Mouse (Mus musculus) olfactory bulb, adult 2 months (tissue): ENCODE results near the gene 1500015O10Rik. TPM values are rescaled to one million over a fixed set of nuclear protein-coding genes. Genes with fewer than 3 reads are reported as not detected.

Experiments
- H3K27ac ChIP-seq: fragments of 200-500 bp; 2 replicates; pipeline ENCODE4 v1.5.1; 2012; ENCODE audit warnings: low read depth, low read length; ENCODE audit not compliant: insufficient read depth
- H3K4me1 ChIP-seq: fragments of 200-500 bp; 2 replicates; pipeline ENCODE4 v1.6.1; 2012; ENCODE audit warnings: low read length; ENCODE audit not compliant: control insufficient read depth, insufficient read depth
- H3K4me3 ChIP-seq: fragments of 200-500 bp; 2 replicates; pipeline ENCODE4 v1.5.1; 2012; ENCODE audit warnings: mild to moderate bottlenecking, low read depth, low read length, moderate library complexity; ENCODE audit not compliant: insufficient read depth
- CTCF ChIP-seq: fragments of 200-500 bp; IDR thresholded peaks from 2 replicates; pipeline ENCODE4 v1.5.1; 2012; ENCODE audit warnings: low read depth, mild to moderate bottlenecking, low read length, moderate library complexity; ENCODE audit not compliant: insufficient read depth
- POLR2A ChIP-seq: fragments of 200-500 bp; IDR thresholded peaks from 2 replicates; pipeline ENCODE4 v1.6.1; 2012; ENCODE audit warnings: mild to moderate bottlenecking, low read depth, low read length, moderate library complexity; ENCODE audit not compliant: insufficient read depth
- WGBS: fragments of 180-500 bp; shearing (Covaris S2); methylation state at CpG from one replicate; pipeline ENCODE4 v1.1.7; 2018; 5-methylcytosine and 5-hydroxymethylcytosine counted together
- polyA plus RNA-seq: library from polyadenylated mRNA; stranded (reverse); fragments of >200 nt; gene quantifications from 2 replicates; pipeline ENCODE4 v1.2.4, GENCODE M21; 2012; ENCODE audit warnings: low replicate concordance; ENCODE audit not compliant: missing spikeins, insufficient read depth, insufficient read length

1500015O10Rik gene
- polyA plus RNA-seq, 1 experiment, result not detected

- H3K27ac ChIP-seq, result no peak overlapping the region
- H3K4me1 ChIP-seq, result no peaks in the 10 kb centered on the region; the same call in 1 of the 2 replicates
- H3K4me3 ChIP-seq, result no peak overlapping the region
- WGBS, result 83% methylated on average over 3 of the region's 3 CpGs
- TF ChIP-seq POLR2A (no peak), CTCF (no peak)
Measured at GRCm38 (mm10) chr1:43783186-43783585, 52.8 kb downstream of the 1500015O10Rik start.

DNA sequence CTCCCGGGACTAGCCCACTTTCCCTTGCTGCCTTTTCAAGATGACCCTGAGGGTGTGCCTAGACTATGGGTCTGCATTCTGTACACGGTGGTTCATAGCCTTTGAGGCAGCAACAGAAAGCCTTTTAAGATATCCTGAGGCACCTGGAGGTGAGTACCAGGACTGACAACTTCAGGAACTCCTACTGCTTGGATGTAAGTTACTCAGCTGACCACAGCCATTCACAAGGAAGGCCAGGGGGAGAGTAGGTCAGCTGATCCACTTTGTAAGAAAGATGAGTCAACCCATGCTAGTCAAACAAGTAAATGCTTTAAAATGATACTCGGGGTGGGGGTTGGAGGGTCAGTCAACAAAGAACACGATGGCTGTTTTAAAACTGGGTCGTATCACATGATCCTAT is 54.9 kb downstream of the 1500015O10Rik start:
- no peak for TF ChIP-seq POLR2A
- no peaks in the 10 kb centered on the region; the same call in 1 of the 2 replicates for H3K4me1 ChIP-seq
- 89% methylated on average over 5 of the region's 5 CpGs for WGBS
- H3K27ac ChIP-seq, result no peak overlapping the region
- no peak overlapping the region for H3K4me3 ChIP-seq

GRCm38 (mm10) chr1:43786711-43787110 is 56.3 kb downstream of the 1500015O10Rik start:
- WGBS, result 88% methylated on average over 5 of the region's 5 CpGs
- no peak overlapping the region for H3K4me3 ChIP-seq

DNA sequence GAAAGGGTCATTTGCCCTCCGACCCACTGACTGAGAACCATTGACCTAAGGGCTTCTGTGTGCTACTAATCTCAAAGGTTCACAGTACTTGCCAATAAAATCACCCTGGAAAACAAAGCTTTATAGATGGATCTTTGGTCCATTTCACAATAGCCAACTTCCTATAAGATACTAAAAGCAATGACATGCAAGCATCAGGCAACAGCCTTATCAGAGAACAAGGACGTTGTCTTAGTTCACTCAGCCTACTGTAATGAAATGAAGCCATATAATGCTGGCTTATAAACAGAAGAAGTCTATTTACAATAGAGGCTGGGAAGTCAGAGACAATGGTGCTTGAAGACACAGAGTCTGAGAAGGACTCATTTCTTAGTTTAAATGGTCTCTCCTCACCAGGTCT is 59.4 kb downstream of the 1500015O10Rik start:
- WGBS, result 85% methylated on average over 2 of the region's 2 CpGs
- Histone ChIP-seq H3K4me3 (no peak overlapping the region), H3K4me1 (no peaks in the 10 kb centered on the region), H3K27ac (no peak overlapping the region)
- TF ChIP-seq CTCF (no peak), POLR2A (no peak)

More at GRCm38 (mm10) chr1:43786711-43787110, 56.3 kb downstream of the 1500015O10Rik start:
- H3K27ac ChIP-seq, result no peak overlapping the region
- TF ChIP-seq POLR2A (no peak), CTCF (no peak)
- H3K4me1 ChIP-seq, result no peaks in the 10 kb centered on the region; the same call in 1 of the 2 replicates

Other genes starting within 250 kb of the 1500015O10Rik start
- not detected in 2 replicates for gene Uxs1, start 97.2 kb downstream of the 1500015O10Rik start, polyA plus RNA-seq
- 104 TPM in 1 of 2 replicates, not detected in the other for gene Tpp2, start 203.0 kb downstream of the 1500015O10Rik start, polyA plus RNA-seq